Mouse (Mus musculus) right cerebral cortex, postnatal 14 days (tissue): Measurements from ENCODE around the gene Snu13.

ENCODE experiments used
- DNase-seq: peaks from one replicate; pipeline ENCODE4 v3.0.0; 2022

Gene Snu13

DNA sequence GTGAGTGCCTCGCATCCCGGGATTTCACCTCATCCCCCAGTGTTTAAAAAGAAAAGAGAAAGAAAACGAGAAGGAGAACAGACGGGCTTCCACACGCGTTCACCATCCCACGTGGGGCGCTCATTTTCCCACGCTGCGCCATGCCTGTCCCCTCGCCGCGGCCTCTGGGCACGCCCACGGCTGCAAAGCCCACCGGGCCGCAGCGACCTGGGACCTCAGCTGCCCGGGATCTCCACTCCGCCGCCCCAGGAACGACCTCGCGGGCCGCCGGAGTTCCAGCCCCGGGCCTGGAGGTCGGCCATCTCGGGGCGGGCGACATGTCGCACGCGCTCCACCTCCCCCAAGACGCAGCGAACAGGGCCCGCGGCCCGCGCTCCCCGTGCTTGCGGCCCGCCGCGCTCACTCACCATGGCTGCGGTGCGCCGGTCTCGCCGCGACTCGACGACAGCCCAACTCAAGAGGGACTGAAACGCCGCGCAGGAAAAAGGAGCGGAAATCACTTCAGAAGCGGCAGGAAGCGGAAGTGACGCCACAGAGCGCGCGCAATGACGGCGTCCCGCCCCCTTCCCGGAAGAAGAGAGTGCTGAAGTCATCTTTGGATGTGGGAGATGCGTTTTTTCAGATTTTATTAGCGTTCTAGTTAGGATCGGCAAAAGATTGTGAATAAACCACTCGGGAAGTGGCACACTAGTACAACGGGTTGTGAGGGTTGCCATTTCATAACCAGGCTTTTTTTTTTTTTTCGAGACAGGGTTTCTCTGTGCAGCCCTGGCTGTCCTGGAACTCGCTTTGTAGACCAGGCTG, at the start of gene Snu13:
Snu13 (minus strand) TSS at position 519 of the 804 bp plus-strand sequence.
- DNase-seq: peak; percentile 92

DNA sequence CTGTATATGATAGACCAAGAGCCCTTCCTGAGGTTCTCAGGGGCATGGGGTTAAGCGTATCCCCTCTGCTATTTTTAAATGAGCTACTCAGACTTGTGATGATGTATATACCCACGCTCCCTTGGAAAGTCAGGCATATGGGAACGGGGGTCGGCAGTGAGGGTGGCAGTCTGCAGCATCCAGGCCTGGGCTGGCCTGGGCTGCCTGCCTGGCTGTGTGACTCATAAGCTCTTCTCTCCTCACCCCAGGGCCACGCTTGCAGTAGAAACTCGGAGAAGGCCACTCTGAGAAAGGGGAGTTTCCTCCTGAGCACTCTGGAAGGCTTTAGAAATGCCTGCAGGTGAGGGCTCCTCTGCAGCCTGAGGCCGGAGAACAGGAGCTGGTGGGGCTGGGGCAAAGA, 43.7 kb upstream of the Snu13 start:
- DNase-seq: no peak

DNA sequence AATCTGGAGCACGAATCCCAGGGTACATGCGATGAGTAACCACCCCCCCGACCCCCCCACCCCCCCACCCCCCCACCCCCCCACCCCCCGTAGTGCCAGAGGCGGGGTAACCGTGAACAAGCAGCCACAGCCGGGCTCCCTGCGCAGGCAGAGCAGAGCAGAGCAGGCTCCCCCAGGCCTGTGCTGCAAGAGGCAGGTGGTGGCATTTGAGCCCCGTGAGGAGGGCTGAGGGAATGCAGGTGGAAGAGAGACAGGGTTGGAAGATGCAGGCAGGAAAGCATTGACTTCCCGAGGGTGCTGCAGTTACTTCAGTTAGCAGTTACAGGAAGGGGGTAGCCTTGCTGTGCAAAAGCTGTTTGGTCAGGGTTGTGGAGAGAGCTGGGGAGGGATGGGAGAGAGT, 39.9 kb upstream of the Snu13 start:
- peak; percentile 39 for DNase-seq

DNA sequence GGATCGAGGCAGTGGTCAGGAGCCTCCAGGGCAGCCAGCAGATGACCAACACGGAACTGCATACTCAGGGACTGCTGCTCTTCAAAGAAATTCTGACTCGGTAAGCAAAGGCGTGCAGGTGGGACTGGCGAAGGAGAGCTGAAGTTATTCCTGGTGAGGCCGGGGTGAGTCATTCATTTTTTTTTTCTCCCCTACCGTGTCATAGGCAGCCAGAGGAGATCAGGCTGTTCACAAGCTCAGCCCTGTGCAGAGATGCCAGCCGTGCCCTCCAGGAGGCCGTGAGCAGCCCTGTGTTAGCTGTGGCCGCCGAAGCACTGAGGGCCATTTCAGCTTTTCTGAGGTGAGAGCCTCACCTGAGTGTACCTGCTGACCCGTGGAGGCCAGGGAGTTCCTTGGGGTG, 38.7 kb upstream of the Snu13 start:
- no peak for DNase-seq

DNA sequence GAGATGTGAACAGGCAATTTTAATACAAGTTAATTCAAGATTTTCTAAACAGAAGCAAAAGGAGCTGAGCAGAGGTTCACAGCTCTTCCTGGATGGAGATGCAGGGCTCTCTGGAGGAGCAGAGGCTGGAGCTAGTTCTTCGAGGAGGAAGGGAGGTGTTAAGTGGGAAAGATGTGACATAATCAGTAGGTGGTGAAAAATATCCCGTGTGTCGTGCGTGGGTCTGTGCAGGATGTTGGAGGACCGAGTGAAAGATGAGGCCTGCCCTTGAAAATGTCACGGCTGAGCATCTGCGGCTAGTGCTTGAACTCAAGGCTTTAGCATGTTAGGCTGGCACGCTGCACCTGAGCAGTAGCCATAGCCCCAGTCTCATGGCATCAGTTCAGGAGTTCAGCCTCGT, 38.2 kb upstream of the Snu13 start:
- no peak for DNase-seq

DNA sequence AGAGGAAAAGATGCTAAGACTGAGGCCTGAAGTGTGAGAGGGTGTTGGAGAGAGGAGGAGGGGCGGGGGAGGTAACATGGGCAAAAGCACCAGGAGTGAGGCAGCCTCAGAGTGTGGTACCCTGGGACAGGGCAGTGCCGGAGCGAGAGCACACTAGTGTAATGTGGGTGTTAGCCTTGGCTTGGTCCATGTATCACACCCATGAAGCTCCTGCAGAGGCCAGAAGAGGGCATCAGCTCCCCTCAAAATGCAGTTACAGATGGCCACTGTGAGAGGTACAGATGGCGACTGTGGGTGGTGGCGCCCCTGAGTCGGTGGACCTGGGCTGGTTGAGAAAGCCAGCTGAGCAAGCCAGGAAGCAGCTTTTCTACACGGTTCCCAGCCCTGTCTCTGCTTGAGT, 33.8 kb upstream of the Snu13 start:
- peak; percentile 42 for DNase-seq

DNA sequence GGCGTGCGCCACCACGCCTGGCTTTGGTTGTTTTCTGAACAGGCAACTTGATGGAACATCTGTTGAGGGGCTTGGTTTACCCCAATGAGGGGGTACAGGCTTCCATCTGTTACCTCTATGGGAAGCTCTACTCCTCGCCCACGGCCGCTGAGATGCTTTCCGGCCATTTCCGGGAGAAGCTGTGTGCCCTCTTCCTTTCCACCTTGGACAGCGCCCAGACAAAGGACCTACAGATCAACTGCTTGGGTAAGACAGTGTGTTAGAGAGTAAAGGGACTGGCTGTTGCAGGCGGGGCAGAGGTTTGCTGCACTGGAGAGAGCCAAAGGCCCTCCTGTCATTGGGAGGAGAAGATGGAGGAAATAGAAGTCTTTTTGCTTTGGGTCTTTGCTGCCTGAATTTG, 32.5 kb upstream of the Snu13 start:
- DNase-seq: no peak

DNA sequence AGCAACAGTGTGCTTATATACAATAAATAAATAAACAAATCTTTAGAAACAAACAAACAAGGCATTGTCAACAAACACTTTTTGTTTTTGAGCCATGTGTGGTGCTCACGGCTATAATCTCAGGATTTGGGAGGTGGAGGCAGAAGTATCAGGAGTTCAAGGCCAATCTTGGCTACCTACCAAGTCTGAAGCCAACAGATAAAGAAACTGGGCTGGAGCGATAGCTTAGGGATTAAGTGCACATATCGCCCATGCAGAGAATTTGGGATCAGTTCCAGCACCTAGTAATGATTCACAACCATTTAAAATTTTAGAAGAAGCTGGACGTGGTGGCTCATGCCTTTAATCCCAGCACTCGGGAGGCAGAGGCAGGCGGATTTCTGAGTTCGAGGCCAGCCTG, 26.1 kb upstream of the Snu13 start:
- DNase-seq: no peak

DNA sequence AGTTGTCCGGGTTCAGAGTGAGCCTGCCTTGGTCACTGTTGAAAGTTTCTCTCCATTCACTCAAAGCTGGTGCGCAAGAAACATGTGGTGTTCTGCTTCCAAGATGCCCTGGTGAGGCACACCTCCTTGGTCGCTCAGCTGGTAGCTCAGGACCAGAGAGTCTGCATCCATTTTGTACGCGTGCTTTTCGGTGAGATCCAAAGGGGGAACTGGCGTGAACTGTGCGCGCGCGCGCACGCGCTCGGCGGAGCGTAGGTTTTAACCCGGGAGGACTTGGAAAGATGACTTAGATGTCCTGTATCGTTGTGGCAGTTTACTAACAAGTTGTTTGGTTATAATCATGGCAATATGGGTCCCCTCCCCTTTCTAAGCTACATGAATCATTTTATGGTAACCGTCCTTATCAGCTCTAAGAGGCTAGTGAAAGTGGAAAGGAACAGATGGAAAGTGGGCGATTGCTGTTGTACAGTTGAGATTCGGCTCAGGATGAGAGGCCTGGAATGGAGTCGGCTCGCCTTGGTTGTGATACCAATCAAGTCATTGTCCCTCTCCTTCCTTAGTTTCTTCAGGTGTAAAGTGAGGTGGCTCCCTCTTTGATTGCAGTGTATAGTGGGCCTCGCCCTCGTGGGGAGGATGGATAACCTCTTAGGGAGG, 24.5 kb upstream of the Snu13 start:
- no peak for DNase-seq

DNA sequence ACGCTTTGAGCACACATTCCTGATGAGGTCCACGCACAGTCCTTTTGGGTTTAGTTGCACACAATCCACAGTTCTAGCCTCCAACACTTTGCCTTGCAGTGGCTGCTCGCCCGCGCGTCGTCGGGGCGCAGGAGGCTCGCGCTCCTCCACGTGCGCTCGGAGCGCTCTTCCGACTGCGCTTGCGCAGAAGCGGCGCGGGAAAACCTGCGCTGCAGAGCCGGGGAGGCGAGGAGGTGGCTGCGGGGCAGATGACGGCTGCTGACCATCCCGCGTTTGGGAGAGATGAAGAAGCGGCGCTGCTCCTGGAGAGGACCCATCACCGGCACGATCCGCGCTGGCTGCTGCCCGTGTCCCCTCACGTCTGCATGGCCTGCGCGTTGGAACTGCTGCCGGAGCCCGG, 22.5 kb upstream of the Snu13 start, which contains the start of gene Mei1:
Mei1 (plus strand) TSS at position 99 of the 400 bp plus-strand sequence.
- DNase-seq: no peak

DNA sequence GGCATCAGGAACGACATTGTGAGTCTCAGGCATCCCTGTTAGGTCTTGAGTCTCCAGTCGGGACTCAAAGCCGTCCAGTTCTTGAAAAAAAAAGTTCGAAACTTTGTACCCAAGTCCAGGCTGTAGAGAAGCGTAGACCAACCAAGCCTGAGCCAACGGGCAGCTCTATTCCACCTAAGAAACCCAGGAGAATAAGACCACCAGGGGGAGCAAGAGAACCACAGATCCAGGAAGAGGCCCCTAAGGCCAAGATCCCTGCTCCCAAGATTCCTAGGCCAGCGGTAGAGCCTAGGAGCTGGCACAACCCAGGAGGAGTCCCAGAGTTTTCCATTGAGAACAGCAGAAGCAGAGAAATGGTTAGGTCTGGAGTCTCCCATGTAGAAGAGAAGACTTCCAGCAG, 18.1 kb upstream of the Snu13 start:
- peak; percentile 69 for DNase-seq

DNA sequence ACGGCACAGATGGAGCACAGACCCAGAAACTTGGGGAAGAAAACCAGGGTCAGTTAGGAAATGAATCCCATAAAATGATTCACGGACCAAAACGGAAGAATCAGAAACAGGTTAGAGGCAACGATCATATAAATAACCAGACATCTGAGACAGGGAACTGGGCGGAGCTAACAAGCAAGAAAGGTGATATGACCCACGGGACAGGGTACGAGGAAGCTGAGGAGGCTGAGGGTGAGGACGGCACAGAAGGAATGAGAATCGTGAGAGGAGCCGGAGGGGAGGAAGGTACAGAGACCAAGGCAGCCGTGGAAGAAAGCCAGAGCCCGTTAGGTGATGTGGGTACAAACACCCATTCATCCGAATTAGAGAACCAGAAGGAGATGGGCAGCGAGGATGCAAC, 16.5 kb upstream of the Snu13 start:
- no peak for DNase-seq

DNA sequence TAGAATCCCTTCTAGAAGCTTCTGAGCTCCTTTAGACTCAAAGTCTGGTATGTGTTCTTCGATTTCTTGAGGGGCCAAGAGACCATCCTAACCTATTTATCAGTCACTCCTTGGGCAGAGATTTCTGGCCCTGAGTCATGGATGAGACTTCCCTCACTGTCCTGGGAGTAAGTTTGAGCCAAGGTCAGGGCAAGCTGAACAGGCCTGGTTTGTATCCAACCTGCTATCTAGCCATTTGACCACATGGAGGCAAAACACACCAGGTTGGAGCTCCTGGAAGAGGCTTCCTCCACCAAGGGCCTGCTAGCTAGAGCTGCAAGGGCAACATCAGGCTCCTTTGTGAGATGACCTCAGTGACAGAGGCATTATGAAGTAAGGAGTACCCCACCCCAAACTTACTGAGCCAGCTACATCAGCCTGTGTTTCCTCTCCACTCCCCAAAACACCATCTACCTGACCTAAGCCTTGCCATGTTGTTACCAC, 11.4 kb upstream of the Snu13 start, which contains the start of gene 4930407I10Rik:
4930407I10Rik (plus strand) TSS at position 433 of the 483 bp plus-strand sequence.
- DNase-seq: no peak

DNA sequence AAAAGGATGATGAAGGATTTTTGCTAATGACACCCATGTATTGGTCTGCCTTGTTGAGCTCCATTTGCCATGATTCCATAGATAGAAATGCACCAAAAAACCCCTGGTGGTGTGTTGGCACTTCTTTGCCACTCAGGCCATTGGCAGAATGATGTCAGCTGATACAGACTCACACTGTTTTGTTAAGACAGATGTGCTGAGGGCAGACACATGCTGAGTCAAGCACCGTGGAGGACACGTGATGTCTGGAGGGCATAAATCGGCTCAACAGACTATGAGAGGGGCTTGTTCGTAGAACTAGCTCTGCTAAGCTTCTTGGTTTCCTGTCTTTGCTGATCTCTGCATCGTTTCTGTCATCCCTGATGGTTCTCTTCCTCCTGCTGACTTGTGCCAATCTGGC, 5.1 kb upstream of the Snu13 start:
- DNase-seq: no peak

DNA sequence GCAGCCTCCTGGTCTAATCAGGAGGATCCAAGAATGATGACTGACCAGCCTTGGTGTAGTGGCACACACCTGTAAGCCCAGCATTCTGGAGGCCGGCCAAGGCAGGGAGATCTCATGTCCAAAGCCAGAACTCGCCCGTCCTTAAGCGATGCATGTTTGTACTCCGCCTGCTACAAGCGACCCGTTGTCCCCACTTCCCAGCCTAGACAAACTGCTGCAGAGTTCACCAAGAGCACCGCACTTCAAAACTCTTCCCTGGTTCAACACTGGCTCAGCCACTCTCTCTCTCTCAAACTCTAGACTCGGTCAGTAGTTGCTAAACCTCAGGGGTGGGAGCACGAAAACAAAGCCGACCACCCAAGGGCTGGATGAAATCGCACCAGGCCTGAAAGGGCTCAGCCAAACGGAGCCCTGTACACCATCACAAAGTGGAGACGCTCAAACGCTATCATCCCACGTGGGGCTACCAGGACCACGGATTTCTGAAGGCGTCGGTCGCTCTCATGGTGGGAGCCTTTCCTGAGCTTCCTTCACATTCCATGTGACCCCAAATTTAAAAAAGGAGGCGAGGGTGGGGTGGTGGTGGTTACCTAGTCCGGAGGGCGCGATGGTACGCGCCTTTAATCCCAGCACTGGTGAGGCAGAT, 1.0 kb downstream of the Snu13 start:
- peak; percentile 34 for DNase-seq

DNA sequence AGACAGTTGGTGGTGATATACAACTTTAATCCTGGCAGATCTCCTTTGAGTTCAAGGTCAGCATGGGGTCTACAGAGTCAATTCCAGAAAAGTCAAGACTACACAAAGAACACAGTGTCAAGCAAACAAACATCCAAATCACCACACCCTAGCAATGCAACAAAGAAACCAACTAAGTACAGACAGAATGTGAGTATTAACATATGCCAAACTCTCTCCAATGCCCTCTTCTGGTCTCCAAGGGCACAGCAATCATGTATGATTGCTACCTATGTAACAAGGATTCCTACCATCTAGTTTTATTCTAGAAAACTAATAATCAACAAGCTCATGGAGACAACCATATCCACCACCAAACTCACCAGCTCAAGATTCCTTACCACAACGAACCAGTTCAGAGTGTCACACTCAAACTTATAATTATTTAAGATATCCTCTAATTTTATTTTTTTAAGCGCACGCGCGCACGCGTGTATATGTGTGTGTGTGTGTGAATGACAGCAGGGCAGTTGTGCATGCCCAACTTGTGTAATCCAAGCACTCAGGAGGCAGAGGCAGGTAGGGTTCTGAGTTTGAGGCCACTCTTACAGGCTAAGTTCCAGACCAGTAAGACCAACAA, 3.1 kb downstream of the Snu13 start:
- DNase-seq: no peak

DNA sequence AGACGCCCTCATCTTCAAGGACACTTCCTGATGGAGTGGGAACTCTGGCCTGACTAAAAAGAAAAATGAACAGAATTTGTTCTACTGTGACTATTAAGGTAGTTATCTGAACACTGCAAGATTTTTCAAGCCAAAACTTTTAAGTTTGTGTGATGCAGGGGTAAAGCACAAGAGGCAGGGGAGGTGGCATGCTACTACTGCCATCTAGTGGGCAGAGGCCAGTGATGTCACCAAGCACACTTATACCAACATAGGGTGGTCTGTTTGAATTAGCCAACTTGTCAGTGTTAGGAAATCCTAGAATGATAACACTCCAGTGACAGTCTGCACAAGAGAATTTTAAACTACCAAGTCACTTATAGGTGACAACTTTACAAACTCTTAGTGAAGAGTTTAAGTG, 6.7 kb downstream of the Snu13 start:
- DNase-seq: peak; percentile 53

DNA sequence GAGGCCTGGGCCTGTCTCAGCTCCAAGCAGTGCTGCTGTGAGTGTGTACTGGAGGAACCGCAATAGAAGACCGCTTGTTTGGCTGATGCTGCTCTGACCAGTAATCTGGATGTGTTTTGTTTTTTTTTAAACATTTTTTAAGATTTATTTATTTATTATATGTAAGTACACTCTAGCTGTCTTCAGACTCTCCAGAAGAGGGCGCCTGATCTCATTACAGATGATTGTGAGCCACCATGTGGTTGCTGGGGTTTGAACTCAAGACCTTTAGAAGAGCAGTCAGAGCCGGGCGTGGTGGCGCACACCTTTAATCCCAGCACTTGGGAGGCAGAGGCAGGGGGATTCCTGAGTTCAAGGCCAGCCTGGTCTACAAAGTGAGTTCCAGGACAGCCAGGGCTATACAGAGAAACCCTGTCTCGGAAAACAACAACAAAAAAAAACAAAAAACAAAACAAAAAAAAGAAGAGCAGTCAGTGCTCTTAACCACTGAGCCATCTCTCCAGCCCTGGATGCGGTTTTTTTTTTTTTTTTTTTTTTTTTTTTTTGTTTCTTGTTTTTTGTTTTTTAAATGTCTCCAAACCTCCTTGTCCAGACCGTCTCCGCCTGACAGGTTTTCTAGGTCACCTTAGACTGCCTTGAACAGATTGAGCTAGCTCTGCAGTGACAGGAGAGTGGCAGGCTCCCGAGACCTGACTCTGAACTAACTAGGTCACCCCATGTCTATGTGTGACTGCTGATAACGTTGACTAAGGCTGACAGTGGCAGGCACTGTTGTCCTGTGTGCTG, 11.3 kb downstream of the Snu13 start:
- no peak for DNase-seq

DNA sequence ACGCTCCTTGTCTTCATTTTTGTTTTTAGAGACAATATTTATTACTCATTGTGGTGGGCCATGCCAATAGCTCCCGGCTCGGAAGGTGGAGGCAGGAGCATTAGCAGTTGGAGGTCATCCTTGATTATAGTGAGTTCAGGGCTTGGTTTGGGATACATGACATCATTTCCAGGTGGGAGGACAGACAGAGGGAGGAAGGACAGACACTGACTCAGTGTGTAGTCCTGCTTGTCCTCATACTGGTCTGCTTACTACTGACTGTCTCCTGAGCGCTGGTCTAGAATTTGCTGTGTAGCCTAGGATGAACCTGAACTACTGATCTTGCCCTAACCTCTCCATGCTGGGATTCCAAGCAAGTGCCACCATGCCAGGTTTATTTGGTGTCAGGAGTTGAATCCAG, 13.6 kb downstream of the Snu13 start, which contains the start of gene Desi1:
Desi1 (minus strand) TSS at position 101 of the 400 bp plus-strand sequence.
- no peak for DNase-seq

DNA sequence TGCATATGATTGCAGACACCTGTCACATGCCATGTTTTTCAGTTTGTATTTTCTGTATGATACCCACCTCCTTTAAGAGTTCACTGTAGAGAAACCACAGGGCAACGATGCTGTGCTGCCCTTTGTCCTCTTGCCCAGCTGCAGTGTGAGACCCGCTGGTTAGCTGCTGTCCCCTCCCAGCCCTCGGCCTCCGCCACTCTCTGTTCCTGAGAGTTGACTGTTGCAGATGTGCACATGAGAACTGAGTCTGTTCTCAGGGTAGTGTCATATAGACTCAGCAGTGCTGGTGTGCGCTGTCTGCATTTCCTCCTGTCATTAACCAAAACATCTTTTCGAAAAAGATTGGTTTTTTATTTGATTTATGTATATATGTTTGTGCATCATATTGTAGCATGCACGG, 15.0 kb downstream of the Snu13 start:
- DNase-seq: no peak

DNA sequence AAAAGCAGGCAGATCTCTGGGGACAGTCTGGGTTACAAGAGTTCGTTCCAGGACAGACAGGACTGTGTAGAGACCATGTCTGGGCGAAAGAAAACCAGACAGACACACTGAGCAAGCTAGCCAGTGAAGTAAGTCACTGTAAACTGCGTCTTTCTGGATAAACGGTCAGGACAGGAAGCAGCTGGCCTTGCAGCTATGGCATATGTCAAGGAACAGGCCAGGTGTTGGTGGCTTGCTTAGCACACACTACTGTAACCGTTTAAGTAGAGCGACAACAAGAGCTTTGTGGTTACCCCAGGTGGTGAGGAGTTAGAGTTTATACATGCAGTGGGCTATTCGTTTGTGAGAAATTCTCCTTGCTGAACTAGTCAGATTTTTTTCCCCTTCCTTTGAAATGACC, 19.7 kb downstream of the Snu13 start:
- no peak for DNase-seq

DNA sequence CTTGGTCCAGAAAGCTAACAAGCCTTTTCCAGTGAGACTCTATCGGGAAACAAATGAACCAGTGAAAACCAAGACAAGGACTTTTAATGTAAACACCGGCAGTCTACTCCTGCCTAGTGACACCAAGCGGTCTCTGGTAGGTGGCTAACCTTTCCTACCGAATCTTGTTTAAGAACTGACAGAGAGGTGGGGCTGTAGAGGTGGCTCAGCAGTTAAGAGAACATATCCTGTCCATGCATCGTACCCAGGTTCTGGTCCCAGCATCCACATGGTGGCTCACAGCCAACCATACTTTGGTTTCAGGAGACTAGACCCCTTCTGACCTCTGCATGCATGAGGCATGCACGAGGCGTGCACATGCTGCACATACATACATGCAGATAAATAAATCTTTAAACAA, 20.1 kb downstream of the Snu13 start:
- no peak for DNase-seq
